ENCODE assay signal across 30 mouse cellular contexts in genomic region chr5:27818840-27819672, GRCm38 (mm10). TPM values are rescaled to one million over a fixed set of nuclear protein-coding genes. Genes with fewer than 3 reads are reported as not detected.
DNase-seq lines count a peak whose midpoint lies in the region; ATAC-seq and TF ChIP-seq lines count a peak whose summit lies in the region.
"Had no signal": no experiment of that assay in that cellular context is flagged by ENCODE, and none has a peak within 500 bp of the region (broad histone marks: within the 10 kb centered on the region; RNA-seq: fewer than 3 reads in every experiment).

No protein-coding gene starts in this region.

- TF ChIP-seq POLR2A in ES-Bruce4 (IDR thresholded peaks at IDR 0.05; ENCODE audit: insufficient read depth, low read length) = no peak

- no peak overlapping the region for H3K4me3 ChIP-seq in ES-Bruce4 (ENCODE audit: low read depth, low read length)
- H3K4me3 ChIP-seq in midbrain, embryonic 11.5 days (ENCODE audit: low read depth, low read length) = no peak overlapping the region
- H3K4me3 ChIP-seq: embryonic facial prominence, embryonic 12.5 days; erythroblast, embryonic 14.5 days; forebrain, embryonic 12.5 days; forebrain, embryonic 15.5 days; heart, embryonic 13.5 days had no signal

- no peaks in the 10 kb centered on the region for H3K9me3 ChIP-seq in ES-Bruce4 (replicated peaks; ENCODE audit: control insufficient read depth, insufficient read depth, low read length, poor library complexity, severe bottlenecking)
- H3K9me3 ChIP-seq in midbrain, embryonic 11.5 days (ENCODE audit: control insufficient read depth, low read length) = no peaks in the 10 kb centered on the region
- H3K9me3 ChIP-seq: embryonic facial prominence, embryonic 12.5 days; forebrain, embryonic 12.5 days; forebrain, embryonic 15.5 days; heart, embryonic 13.5 days had no signal

- no peak overlapping the region for H3K4me2 ChIP-seq in midbrain, embryonic 11.5 days
- H3K4me2 ChIP-seq: embryonic facial prominence, embryonic 12.5 days; forebrain, embryonic 12.5 days; forebrain, embryonic 15.5 days; heart, embryonic 13.5 days; hindbrain, embryonic 14.5 days had no signal

- H3K27ac ChIP-seq in ES-Bruce4 (ENCODE audit: insufficient read depth, low read length) = peak overlapping the region; percentile 88
- H3K27ac ChIP-seq in midbrain, embryonic 11.5 days (ENCODE audit: low read depth, low read length) = no peak overlapping the region
- H3K27ac ChIP-seq: embryonic facial prominence, embryonic 12.5 days; forebrain, embryonic 12.5 days; forebrain, embryonic 15.5 days; heart, embryonic 13.5 days; hindbrain, embryonic 14.5 days; hindbrain, postnatal 0 days had no signal

- H3K4me1 ChIP-seq in ES-Bruce4 (ENCODE audit: control insufficient read depth, insufficient read depth, low read length) = peaks cover 9% of the 10 kb centered on the region
- no peaks in the 10 kb centered on the region for H3K4me1 ChIP-seq in midbrain, embryonic 11.5 days (ENCODE audit: control insufficient read depth, insufficient read depth, low read length)
- H3K4me1 ChIP-seq: embryonic facial prominence, embryonic 12.5 days; forebrain, embryonic 12.5 days; forebrain, embryonic 15.5 days; heart, embryonic 13.5 days had no signal

- TF ChIP-seq EP300 in ES-Bruce4 (IDR thresholded peaks at IDR 0.05; ENCODE audit: insufficient read depth, low read depth, low read length) = no peak

- no peak for ATAC-seq in midbrain, embryonic 11.5 days (ENCODE audit: low FRiP score)
- ATAC-seq: activated CD4-positive, CD25-positive, alpha-beta regulatory T cell, adult 4 months; forebrain, embryonic 15.5 days; hindbrain, postnatal 0 days; inflammation-experienced regulatory T-cells, adult 6 months; intestine, embryonic 16.5 days had no signal

- WGBS in midbrain, embryonic 11.5 days = 60% methylated on average over 3 of the region's 3 CpGs

- H3K27me3 ChIP-seq in ES-Bruce4 (ENCODE audit: control insufficient read depth, insufficient read depth, low read length, poor library complexity, severe bottlenecking) = no peaks in the 10 kb centered on the region
- H3K27me3 ChIP-seq in midbrain, embryonic 11.5 days (ENCODE audit: control insufficient read depth, insufficient read depth, low read length) = no peaks in the 10 kb centered on the region
- H3K27me3 ChIP-seq: embryonic facial prominence, embryonic 12.5 days; forebrain, embryonic 12.5 days; forebrain, embryonic 15.5 days; heart, embryonic 13.5 days had no signal

- H3K9ac ChIP-seq in ES-Bruce4 (ENCODE audit: low read depth, poor library complexity, severe bottlenecking) = no peak overlapping the region
- no peak overlapping the region for H3K9ac ChIP-seq in midbrain, embryonic 11.5 days (ENCODE audit: low read length)
- H3K9ac ChIP-seq: embryonic facial prominence, embryonic 12.5 days; forebrain, embryonic 12.5 days; forebrain, embryonic 15.5 days; heart, embryonic 13.5 days; hindbrain, embryonic 14.5 days had no signal

- peak; percentile 5 for DNase-seq in 3T3-L1 (ENCODE audit: low read depth, low spot score)
- DNase-seq in R1 (ENCODE audit: low read depth, low spot score) = peak; percentile 98
- DNase-seq in adrenal gland, adult (ENCODE audit: inconsistent age in 2 of 2, low spot score in 1 of 2) = no peak
- no peak for DNase-seq in gastrocnemius, adult 8-10 months (ENCODE audit: low spot score in 2 of 2)
- no peak for DNase-seq in midbrain, embryonic 11.5 days (ENCODE audit: low spot score, missing footprints)
- DNase-seq: adrenal gland, postnatal 10 days; adrenal gland, postnatal 36 days; cerebellum, adult 18-20 months; cerebellum, adult 9-10 months; cerebellum, postnatal 14 days; gastrocnemius, postnatal 14 days; heart, adult 18-20 months; heart, postnatal 14 days; heart, postnatal 4 days; kidney, adult 18-20 months had no signal

- TF ChIP-seq CTCF in ES-Bruce4 (IDR thresholded peaks at IDR 0.05; ENCODE audit: low read depth, low read length) = no peak

- H3K36me3 ChIP-seq in ES-Bruce4 (ENCODE audit: control insufficient read depth, insufficient read depth, low read length, poor library complexity, severe bottlenecking) = no peaks in the 10 kb centered on the region
- no peaks in the 10 kb centered on the region for H3K36me3 ChIP-seq in midbrain, embryonic 11.5 days (ENCODE audit: control insufficient read depth, insufficient read depth, low read length)
- H3K36me3 ChIP-seq: embryonic facial prominence, embryonic 12.5 days; forebrain, embryonic 12.5 days; forebrain, embryonic 15.5 days; heart, embryonic 13.5 days had no signal

RNA-seq across cellular contexts. Expression of gene Htr5a, which starts 22.9 kb away (rescaled TPM):
- polyA plus RNA-seq in ES-Bruce4 (2011; ENCODE audit: insufficient read depth, insufficient read length, low read depth, missing spikeins) = not detected in 2 replicates
- total RNA-seq in gastrocnemius, adult 8-10 months (2022) = not detected
- polyA plus RNA-seq in midbrain, embryonic 11.5 days (2014; fragmentation: Nextera tagmentation; extraction: Ambion mirVana) = 0.04 TPM in 1 of 2 replicates, not detected in the other
- total RNA-seq: adrenal gland, adult 18-20 months; adrenal gland, postnatal 10 days; adrenal gland, postnatal 36 days; gastrocnemius, postnatal 14 days; gastrocnemius, postnatal 4 days; heart, adult 18-20 months; heart, postnatal 14 days; heart, postnatal 4 days had no signal
- polyA plus RNA-seq: activated CD4-positive, CD25-positive, alpha-beta regulatory T cell, adult 4 months; erythroblast, embryonic 14.5 days; heart, embryonic 13.5 days; heart, embryonic 16.5 days; hindbrain, embryonic 11.5 days; inflammation-experienced regulatory T-cells, adult 6 months; intestine, embryonic 16.5 days had no signal

RNA-seq across cellular contexts. Expression of gene Paxip1, which starts 27.6 kb away (rescaled TPM):
- polyA plus RNA-seq in ES-Bruce4 (2011; ENCODE audit: insufficient read depth, insufficient read length, low read depth, missing spikeins) = 59.3 and 62.3 TPM in 2 replicates
- total RNA-seq in gastrocnemius, adult 8-10 months (2022) = 1 to 10 TPM; 6.0 to 9.9 (median 7.6) TPM
- 42.2 and 46.4 TPM in 2 replicates for polyA plus RNA-seq in midbrain, embryonic 11.5 days (2014; fragmentation: Nextera tagmentation; extraction: Ambion mirVana)

Comparison
In these comparisons a context has a peak if more than half of its experiments do, and no peak if none do; other contexts are left out.
1. DNase-seq: peak in 3T3-L1 (single experiment) and R1 (single experiment); none in adrenal gland, adult (0 of 2), gastrocnemius, adult 8-10 months (0 of 2) and midbrain, embryonic 11.5 days (single experiment).